Mouse (Mus musculus) frontal cortex, adult (tissue): ENCODE results near the gene Ppp2r2c.
A peak's percentile ranks its signal among the peaks of the same experiment; 100 is the strongest.

Experiments used
- ATAC-seq: cut with Nextera tagmentation; 2 replicates; pipeline ENCODE4 v1.9.2; 2017; ENCODE audit warnings: mild to moderate bottlenecking, moderate library complexity, mixed read lengths; ENCODE audit not compliant: low TSS enrichment

Ppp2r2c gene

GRCm38 (mm10) chr5:36870916-36871315, 2.6 kb downstream of the Ppp2r2c start:
- no peak for ATAC-seq

GRCm38 (mm10) chr5:36875956-36876355, 7.6 kb downstream of the Ppp2r2c start:
- no peak for ATAC-seq

GRCm38 (mm10) chr5:36876777-36877396, 8.6 kb downstream of the Ppp2r2c start:
- peak; percentile 49 for ATAC-seq

GRCm38 (mm10) chr5:36877641-36878040, 9.3 kb downstream of the Ppp2r2c start:
- no peak for ATAC-seq

GRCm38 (mm10) chr5:36878801-36879200, 10.5 kb downstream of the Ppp2r2c start:
- ATAC-seq, result no peak

- no peak for ATAC-seq
Observed at GRCm38 (mm10) chr5:36880622-36881021, 12.3 kb downstream of the Ppp2r2c start.

GRCm38 (mm10) chr5:36883516-36883915, 15.2 kb downstream of the Ppp2r2c start:
- no peak for ATAC-seq

GRCm38 (mm10) chr5:36885067-36885466, 16.8 kb downstream of the Ppp2r2c start:
- peak; percentile 25 for ATAC-seq

GRCm38 (mm10) chr5:36885595-36885994, 17.3 kb downstream of the Ppp2r2c start:
- no peak for ATAC-seq

GRCm38 (mm10) chr5:36886298-36886697, 18.0 kb downstream of the Ppp2r2c start:
- no peak for ATAC-seq

- ATAC-seq, result no peak
Observed at GRCm38 (mm10) chr5:36886852-36887283, 18.6 kb downstream of the Ppp2r2c start.

- no peak for ATAC-seq
Observed at GRCm38 (mm10) chr5:36887299-36887988, 19.1 kb downstream of the Ppp2r2c start.

- ATAC-seq, result no peak
Observed at GRCm38 (mm10) chr5:36888501-36888900, 20.2 kb downstream of the Ppp2r2c start.

GRCm38 (mm10) chr5:36888911-36889310, 20.6 kb downstream of the Ppp2r2c start:
- ATAC-seq, result no peak

GRCm38 (mm10) chr5:36889380-36889886, 21.1 kb downstream of the Ppp2r2c start:
- ATAC-seq, result no peak

- ATAC-seq, result peak; percentile 32
Observed at GRCm38 (mm10) chr5:36890794-36891193, 22.5 kb downstream of the Ppp2r2c start.

GRCm38 (mm10) chr5:36891793-36892470, 23.6 kb downstream of the Ppp2r2c start:
- ATAC-seq, result no peak

- ATAC-seq, result peak; percentile 36
Observed at GRCm38 (mm10) chr5:36893263-36893662, 24.9 kb downstream of the Ppp2r2c start.

- peak; percentile 6; the same call in 1 of the 2 replicates for ATAC-seq
Observed at GRCm38 (mm10) chr5:36894070-36894469, 25.8 kb downstream of the Ppp2r2c start.

GRCm38 (mm10) chr5:36894604-36895368, 26.5 kb downstream of the Ppp2r2c start:
- no peak for ATAC-seq

- peak; percentile 17; the same call in 1 of the 2 replicates for ATAC-seq
Observed at GRCm38 (mm10) chr5:36895621-36896573, 27.6 kb downstream of the Ppp2r2c start.
